Mouse (Mus musculus) kidney, adult 2 months (tissue): Measurements from ENCODE around the gene Prkn.

Source experiments
- CTCF ChIP-seq: fragments of 200-500 bp; conservative IDR thresholded peaks from 2 replicates; pipeline ENCODE4 v1.5.1; 2011; ENCODE audit warnings: low read depth, mild to moderate bottlenecking, control low read depth, low read length, moderate library complexity, mixed read lengths; ENCODE audit not compliant: insufficient read depth, insufficient read length
- POLR2A ChIP-seq: fragments of 200-500 bp; IDR thresholded peaks from one replicate; pipeline ENCODE4 v1.6.1; 2011; ENCODE audit warnings: low read depth, low read length, control low read depth

DNA sequence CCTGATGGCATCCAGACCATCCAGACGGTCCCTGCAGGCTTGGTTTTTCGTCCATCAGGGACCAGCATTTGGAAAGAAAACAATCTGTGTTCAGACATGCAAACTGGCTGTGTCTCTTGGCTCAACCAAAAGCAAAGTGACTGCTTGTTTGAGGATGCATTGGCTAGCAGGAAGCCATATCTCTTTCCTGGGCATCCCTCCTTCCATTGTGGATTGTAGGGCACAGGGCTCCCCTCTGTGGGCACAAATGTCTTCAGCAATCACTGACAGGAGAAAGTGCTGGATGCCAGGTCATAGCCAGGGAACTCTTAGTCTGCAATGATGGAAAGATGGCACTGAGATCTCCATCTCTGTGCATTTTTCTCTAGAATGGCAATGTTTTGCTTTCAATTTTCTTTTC is 939.8 kb downstream of the Prkn start:
- TF ChIP-seq CTCF (0 out of 2 replicates have a peak, but pooled peaks have one; percentile 7), POLR2A (no peak)
